Mouse (Mus musculus): ENCODE data around the gene Csrnp2. TPM values are rescaled to one million over a fixed set of nuclear protein-coding genes. Genes with fewer than 3 reads are reported as not detected.
"Not testable (repeated sequence)": the region's sequence is repeated elsewhere in the genome, so short reads cannot be mapped to it uniquely, and the experiment has no call there.

Csrnp2 gene
- polyA plus RNA-seq, 1 experiment from 2014 or later: 12.0 TPM

DNA sequence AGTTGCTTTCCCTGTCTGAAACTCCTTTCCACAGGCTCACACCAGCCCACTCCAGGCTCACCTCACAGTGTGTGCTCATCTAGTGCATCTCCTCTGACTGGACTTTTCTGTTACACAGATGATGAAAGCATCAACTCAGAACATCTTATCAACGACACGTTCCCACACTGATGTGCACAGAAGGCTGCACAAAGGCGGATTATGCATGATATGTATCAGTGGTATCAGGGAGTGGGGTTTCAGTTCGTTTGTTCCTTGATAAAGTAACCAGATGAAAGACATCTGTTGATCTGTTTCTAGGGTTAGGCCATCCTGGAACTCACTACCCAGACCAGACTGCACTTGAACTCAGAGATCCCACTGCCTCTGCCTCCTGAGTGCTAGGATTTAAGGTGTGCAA is 18.1 kb upstream of the Csrnp2 start:
- Histone ChIP-seq H3K9ac (no peak overlapping the region), H3K4me1 (replicated peaks) (peaks cover 6% of the 10 kb centered on the region), H3K4me2 (no peak overlapping the region), H3K36me3 (peaks cover 79% of the 10 kb centered on the region), H3K27me3 (replicated peaks) (no peaks in the 10 kb centered on the region), H3K4me3 (no peak overlapping the region), H3K9me3 (replicated peaks) (no peaks in the 10 kb centered on the region), H3K27ac (ENCODE audit: poor library complexity, severe bottlenecking) (no peak overlapping the region)
- WGBS: 56% methylated on average over 4 of the region's 4 CpGs
- ATAC-seq (ENCODE audit: insufficient number of reproducible peaks, low FRiP score): no peak

DNA sequence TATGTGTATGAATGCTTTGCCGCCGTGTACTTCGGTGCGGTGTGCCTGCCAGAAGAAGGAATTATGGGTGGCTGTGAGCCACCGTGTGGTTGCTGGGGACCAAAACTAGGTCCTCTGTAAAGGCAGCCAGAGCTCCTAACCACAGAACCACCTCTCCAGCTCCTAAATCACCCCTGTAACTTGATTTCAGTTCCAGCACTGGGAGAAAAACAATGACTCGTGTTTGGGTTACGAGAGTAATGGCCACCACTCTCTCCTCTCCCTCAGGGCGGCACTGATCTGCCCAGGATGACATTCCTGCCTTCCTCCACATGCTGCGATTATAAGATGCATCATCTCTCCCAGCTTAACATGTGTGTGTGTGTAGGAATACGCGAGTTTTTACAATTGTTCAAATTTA is 14.8 kb upstream of the Csrnp2 start:
- 90% methylated on average over 11 of the region's 11 CpGs for WGBS
- no peak overlapping the region for H3K4me2 ChIP-seq
- no peak overlapping the region for H3K9ac ChIP-seq
- H3K27me3 ChIP-seq (replicated peaks): no peaks in the 10 kb centered on the region
- H3K36me3 ChIP-seq: peaks cover 88% of the 10 kb centered on the region
- peaks cover 6% of the 10 kb centered on the region for H3K4me1 ChIP-seq (replicated peaks)
- 0 out of 2 replicates have a peak, but pooled peaks cover 3% of the 10 kb centered on the region for H3K9me3 ChIP-seq (replicated peaks)
- no peak overlapping the region for H3K27ac ChIP-seq (ENCODE audit: poor library complexity, severe bottlenecking)
- ATAC-seq (ENCODE audit: insufficient number of reproducible peaks, low FRiP score): no peak
- no peak overlapping the region for H3K4me3 ChIP-seq

DNA sequence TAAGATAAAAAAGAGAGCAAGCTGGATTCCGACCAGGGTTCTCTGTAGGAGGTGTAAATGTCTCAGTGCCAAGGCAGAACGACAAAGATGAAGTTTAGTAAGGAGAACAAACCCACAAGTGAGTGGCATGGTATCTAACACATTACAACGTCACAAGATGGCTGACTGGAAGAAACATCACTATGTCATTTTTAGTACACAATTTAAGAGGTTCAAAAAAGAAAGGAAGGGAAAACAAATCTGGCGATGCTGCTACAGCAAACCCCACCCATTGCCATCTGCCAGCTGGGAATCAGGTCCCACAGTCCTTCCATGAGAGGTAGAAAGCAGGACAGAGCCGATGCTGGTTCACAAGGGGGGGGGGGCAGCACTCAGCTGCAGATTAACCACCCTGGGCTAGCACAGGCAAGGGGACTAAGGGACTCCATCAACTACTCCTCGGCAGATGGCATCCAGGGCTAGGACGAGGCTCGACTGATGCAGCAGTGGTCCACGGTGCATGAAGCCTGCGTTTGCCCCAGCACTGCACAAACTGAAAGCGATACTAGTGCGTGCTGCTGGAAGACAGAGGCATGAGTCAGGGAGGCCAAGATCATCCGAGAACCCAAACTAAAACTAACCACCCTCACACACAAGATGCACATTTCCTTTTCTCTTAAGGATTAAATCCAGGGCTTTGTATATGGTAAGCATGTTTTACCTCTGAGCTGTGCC is 13.3 kb upstream of the Csrnp2 start:
- H3K4me1 ChIP-seq (replicated peaks): peaks cover 11% of the 10 kb centered on the region
- no peak overlapping the region for H3K4me3 ChIP-seq
- H3K9me3 ChIP-seq (replicated peaks): 0 out of 2 replicates have a peak, but pooled peaks cover 3% of the 10 kb centered on the region
- H3K4me2 ChIP-seq: no peak overlapping the region
- 86% methylated on average over 13 of the region's 13 CpGs for WGBS
- peaks cover 84% of the 10 kb centered on the region for H3K36me3 ChIP-seq
- H3K27me3 ChIP-seq (replicated peaks): no peaks in the 10 kb centered on the region
- no peak overlapping the region for H3K9ac ChIP-seq
- no peak for ATAC-seq (ENCODE audit: insufficient number of reproducible peaks, low FRiP score)
- H3K27ac ChIP-seq (ENCODE audit: poor library complexity, severe bottlenecking): no peak overlapping the region

DNA sequence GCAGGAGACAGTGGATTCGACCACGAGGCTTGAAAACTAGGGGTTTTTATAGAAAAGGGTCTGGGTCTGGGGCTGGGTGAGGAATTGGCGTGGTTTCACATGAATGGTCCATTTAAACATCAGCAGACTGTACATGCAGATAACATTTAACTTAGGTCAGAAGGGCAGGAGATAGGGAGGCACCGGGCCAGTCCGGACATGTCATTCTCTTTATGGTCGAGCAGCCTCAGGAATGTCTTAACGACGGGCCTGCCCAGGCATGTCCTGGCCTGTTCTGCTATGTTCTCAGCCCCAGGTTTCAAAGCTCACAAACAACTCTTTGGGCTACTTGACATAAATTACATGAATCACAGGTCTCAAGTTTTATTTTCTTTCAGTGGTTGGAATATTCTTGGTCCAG is 4.2 kb upstream of the Csrnp2 start:
- not testable (repeated sequence) for H3K4me2 ChIP-seq; H3K4me3 ChIP-seq; H3K27me3 ChIP-seq (replicated peaks); H3K27ac ChIP-seq (ENCODE audit: poor library complexity, severe bottlenecking); ATAC-seq (ENCODE audit: insufficient number of reproducible peaks, low FRiP score); H3K9me3 ChIP-seq (replicated peaks); H3K9ac ChIP-seq; H3K4me1 ChIP-seq (replicated peaks)
- peaks cover 16% of the 10 kb centered on the region for H3K36me3 ChIP-seq
- 50% methylated on average over 8 of the region's 8 CpGs for whole genome bisulfite sequencing

GRCm38 (mm10) chr15:100494647-100495046 is 641 bp downstream of the Csrnp2 start:
- Histone ChIP-seq H3K4me2 (peak overlapping the region; percentile 78), H3K27ac (ENCODE audit: poor library complexity, severe bottlenecking) (peak overlapping the region; percentile 80), H3K36me3 (no peaks in the 10 kb centered on the region), H3K4me1 (replicated peaks) (peaks cover 38% of the 10 kb centered on the region), H3K27me3 (replicated peaks) (no peaks in the 10 kb centered on the region), H3K9me3 (replicated peaks) (no peaks in the 10 kb centered on the region), H3K9ac (peak overlapping the region; percentile 88), H3K4me3 (peak overlapping the region; percentile 67)
- 2% methylated on average over 29 of the region's 29 CpGs for WGBS
- peak; percentile 74 for ATAC-seq (ENCODE audit: insufficient number of reproducible peaks, low FRiP score)

DNA sequence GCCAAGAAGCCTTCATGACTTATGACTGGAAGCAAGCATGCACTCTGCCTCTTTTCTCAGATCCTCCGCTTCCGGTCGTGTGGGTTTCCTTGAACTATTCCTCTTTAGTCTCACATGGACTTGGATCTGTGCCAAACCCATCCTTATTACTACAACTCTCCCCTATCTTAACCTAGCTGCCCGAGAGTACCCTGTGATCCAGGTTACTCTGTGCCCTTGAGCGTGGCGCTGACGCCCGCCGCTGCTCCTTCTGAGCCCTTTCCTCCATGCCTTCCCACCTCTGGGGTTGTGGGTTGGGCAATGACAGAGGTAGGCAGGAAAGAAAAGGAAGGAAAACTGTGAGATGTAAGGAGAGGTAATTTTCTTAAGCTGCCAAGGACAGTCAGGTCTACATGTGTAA is 3.3 kb downstream of the Csrnp2 start:
- Histone ChIP-seq H3K4me1 (replicated peaks) (peaks cover 56% of the 10 kb centered on the region), H3K9ac (no peak overlapping the region), H3K4me3 (no peak overlapping the region), H3K9me3 (replicated peaks) (no peaks in the 10 kb centered on the region), H3K36me3 (peaks cover 15% of the 10 kb centered on the region), H3K27me3 (replicated peaks) (no peaks in the 10 kb centered on the region), H3K27ac (ENCODE audit: poor library complexity, severe bottlenecking) (no peak overlapping the region), H3K4me2 (no peak overlapping the region)
- ATAC-seq (ENCODE audit: insufficient number of reproducible peaks, low FRiP score): no peak
- WGBS: 70% methylated on average over 9 of the region's 9 CpGs

GRCm38 (mm10) chr15:100489263-100489662 is 6.0 kb downstream of the Csrnp2 start:
- no peaks in the 10 kb centered on the region for H3K9me3 ChIP-seq (replicated peaks)
- peaks cover 60% of the 10 kb centered on the region for H3K4me1 ChIP-seq (replicated peaks)
- no peak overlapping the region for H3K4me2 ChIP-seq
- H3K27ac ChIP-seq (ENCODE audit: poor library complexity, severe bottlenecking): no peak overlapping the region
- no peak overlapping the region for H3K4me3 ChIP-seq
- 71% methylated on average over 15 of the region's 15 CpGs for WGBS
- H3K36me3 ChIP-seq: peaks cover 38% of the 10 kb centered on the region
- H3K27me3 ChIP-seq (replicated peaks): no peaks in the 10 kb centered on the region
- no peak for ATAC-seq (ENCODE audit: insufficient number of reproducible peaks, low FRiP score)
- no peak overlapping the region for H3K9ac ChIP-seq

DNA sequence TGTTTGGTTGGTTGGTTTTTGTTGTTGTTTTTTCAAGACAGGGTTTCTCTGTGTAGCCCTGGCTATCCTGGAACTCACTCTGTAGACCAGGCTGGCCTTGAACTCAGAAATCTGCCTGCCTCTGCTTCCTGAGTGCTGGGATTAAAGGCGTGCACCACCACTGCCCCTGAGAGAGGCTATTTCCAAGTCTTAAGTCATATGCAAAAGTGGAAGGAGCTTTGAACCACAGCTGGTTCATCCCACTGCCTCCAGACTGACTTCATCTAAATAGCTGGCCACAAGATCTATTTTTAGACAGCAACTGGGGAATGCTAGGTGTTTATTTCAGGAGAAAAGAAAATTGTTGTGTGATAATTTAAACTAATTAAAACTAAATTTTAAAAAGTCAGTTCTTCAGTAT is 7.0 kb downstream of the Csrnp2 start:
- not testable (repeated sequence) for H3K9ac ChIP-seq; ATAC-seq (ENCODE audit: insufficient number of reproducible peaks, low FRiP score); H3K4me2 ChIP-seq; H3K27me3 ChIP-seq (replicated peaks); H3K27ac ChIP-seq (ENCODE audit: poor library complexity, severe bottlenecking); H3K4me3 ChIP-seq; H3K9me3 ChIP-seq (replicated peaks)
- H3K36me3 ChIP-seq: peaks cover 48% of the 10 kb centered on the region
- 59% methylated on average over 1 of the region's 1 CpGs for WGBS
- H3K4me1 ChIP-seq (replicated peaks): peaks cover 50% of the 10 kb centered on the region

- Histone ChIP-seq H3K4me3 (no peak overlapping the region), H3K4me1 (replicated peaks) (peaks cover 43% of the 10 kb centered on the region), H3K36me3 (peaks cover 60% of the 10 kb centered on the region), H3K9me3 (replicated peaks) (no peaks in the 10 kb centered on the region), H3K27ac (ENCODE audit: poor library complexity, severe bottlenecking) (no peak overlapping the region), H3K4me2 (no peak overlapping the region), H3K9ac (no peak overlapping the region), H3K27me3 (replicated peaks) (no peaks in the 10 kb centered on the region)
- 77% methylated on average over 2 of the region's 2 CpGs for WGBS
- no peak for ATAC-seq (ENCODE audit: insufficient number of reproducible peaks, low FRiP score)
These were observed 8.2 kb downstream of the Csrnp2 start for GRCm38 (mm10) chr15:100487050-100487449.

GRCm38 (mm10) chr15:100486450-100486849 is 8.8 kb downstream of the Csrnp2 start:
- Histone ChIP-seq H3K27me3 (replicated peaks) (no peaks in the 10 kb centered on the region), H3K36me3 (peaks cover 66% of the 10 kb centered on the region), H3K27ac (ENCODE audit: poor library complexity, severe bottlenecking) (no peak overlapping the region), H3K4me1 (replicated peaks) (peaks cover 39% of the 10 kb centered on the region), H3K4me3 (no peak overlapping the region), H3K9me3 (replicated peaks) (no peaks in the 10 kb centered on the region), H3K9ac (no peak overlapping the region), H3K4me2 (no peak overlapping the region)
- 44% methylated on average over 7 of the region's 7 CpGs for WGBS
- no peak for ATAC-seq (ENCODE audit: insufficient number of reproducible peaks, low FRiP score)

DNA sequence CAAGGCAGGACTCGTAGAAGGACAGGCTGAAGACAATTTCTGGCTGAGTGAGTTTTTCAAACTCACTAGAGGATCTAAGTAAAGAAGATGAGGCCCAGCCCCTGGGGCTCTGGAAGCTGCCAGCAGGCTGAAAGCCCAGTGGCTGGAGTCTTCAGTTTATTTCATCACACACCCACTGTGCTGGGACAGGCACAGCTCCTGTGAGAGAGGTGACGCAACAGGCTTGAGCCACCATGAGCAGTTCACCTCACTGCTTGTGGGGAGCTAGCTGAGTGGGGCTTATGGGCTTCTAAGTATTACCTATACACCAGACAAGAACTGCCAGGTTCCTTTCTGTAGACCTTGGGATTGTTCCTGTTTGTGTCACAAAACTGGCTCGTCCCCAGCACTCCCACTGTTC is 9.7 kb downstream of the Csrnp2 start:
- Histone ChIP-seq H3K36me3 (peaks cover 75% of the 10 kb centered on the region), H3K9me3 (replicated peaks) (no peaks in the 10 kb centered on the region), H3K4me2 (no peak overlapping the region), H3K4me3 (no peak overlapping the region), H3K4me1 (replicated peaks) (peaks cover 32% of the 10 kb centered on the region), H3K27me3 (replicated peaks) (no peaks in the 10 kb centered on the region), H3K27ac (ENCODE audit: poor library complexity, severe bottlenecking) (no peak overlapping the region), H3K9ac (no peak overlapping the region)
- WGBS: 84% methylated on average over 3 of the region's 3 CpGs
- ATAC-seq (ENCODE audit: insufficient number of reproducible peaks, low FRiP score): no peak

GRCm38 (mm10) chr15:100478925-100479324 is 16.4 kb downstream of the Csrnp2 start:
- no peak overlapping the region for H3K4me2 ChIP-seq
- no peaks in the 10 kb centered on the region for H3K9me3 ChIP-seq (replicated peaks)
- H3K27me3 ChIP-seq (replicated peaks): no peaks in the 10 kb centered on the region
- H3K27ac ChIP-seq (ENCODE audit: poor library complexity, severe bottlenecking): no peak overlapping the region
- 86% methylated on average over 4 of the region's 4 CpGs for WGBS
- no peak overlapping the region for H3K9ac ChIP-seq
- peaks cover 95% of the 10 kb centered on the region for H3K36me3 ChIP-seq
- no peak overlapping the region for H3K4me3 ChIP-seq
- H3K4me1 ChIP-seq (replicated peaks): no peaks in the 10 kb centered on the region
- no peak for ATAC-seq (ENCODE audit: insufficient number of reproducible peaks, low FRiP score)

Measured in heart, embryonic 12.5 days (tissue).